Mouse (Mus musculus) midbrain, embryonic 16.5 days (tissue): ENCODE measurements around the gene Phc2. TPM values are rescaled to one million over a fixed set of nuclear protein-coding genes. Genes with fewer than 3 reads are reported as not detected.

Experiments
- ATAC-seq: fragments of 200-750 bp; cut with Nextera tagmentation; 2 replicates; pipeline ENCODE4 v1.8.0; 2017; ENCODE audit warnings: moderate TSS enrichment
- H3K27ac ChIP-seq: fragments of 300-500 bp; sonication (generic); 2 replicates; pipeline ENCODE4 v1.5.1; 2014; ENCODE audit warnings: mild to moderate bottlenecking, low read length, mixed read lengths
- H3K27me3 ChIP-seq: fragments of 300-500 bp; sonication (generic); 2 replicates; pipeline ENCODE4 v1.6.1; 2014; ENCODE audit warnings: low read depth, low read length, mixed read lengths; ENCODE audit not compliant: control insufficient read depth, insufficient read depth
- H3K36me3 ChIP-seq: fragments of 300-500 bp; sonication (generic); 2 replicates; pipeline ENCODE4 v1.6.1; 2014; ENCODE audit warnings: mild to moderate bottlenecking, low read length, moderate library complexity, mixed read lengths; ENCODE audit not compliant: control insufficient read depth, insufficient read depth
- H3K4me1 ChIP-seq: fragments of 300-500 bp; sonication (generic); 2 replicates; pipeline ENCODE4 v1.6.1; 2014; ENCODE audit warnings: mild to moderate bottlenecking, low read length, mixed read lengths; ENCODE audit not compliant: control insufficient read depth, insufficient read depth
- H3K4me2 ChIP-seq: fragments of 300-500 bp; sonication (generic); 2 replicates; pipeline ENCODE4 v1.6.1; 2014; ENCODE audit warnings: mild to moderate bottlenecking, low read length, mixed read lengths
- H3K4me3 ChIP-seq: fragments of 300-500 bp; sonication (generic); 2 replicates; pipeline ENCODE4 v1.5.1; 2014; ENCODE audit warnings: low read depth, mild to moderate bottlenecking, low read length, moderate library complexity, mixed read lengths
- H3K9ac ChIP-seq: fragments of 300-500 bp; sonication (generic); 2 replicates; pipeline ENCODE4 v1.6.1; 2014; ENCODE audit warnings: low read depth, low read length, mixed read lengths
- H3K9me3 ChIP-seq: fragments of 300-500 bp; sonication (generic); replicated peaks from 2 replicates; pipeline ENCODE4 v1.6.1; 2014; ENCODE audit warnings: mild to moderate bottlenecking, low read length, mixed read lengths; ENCODE audit not compliant: control insufficient read depth, poor library complexity, severe bottlenecking
- WGBS: fragments of 180-500 bp; shearing (Covaris S2); extraction: QIAGEN DNeasy Blood & Tissue Kit; methylation state at CpG from one replicate; pipeline ENCODE4 v1.1.7; 2014; 5-methylcytosine and 5-hydroxymethylcytosine counted together
- polyA plus RNA-seq: library from polyadenylated mRNA; unstranded; fragments of >200 nt; fragmentation: Nextera tagmentation; extraction: Ambion mirVana; gene quantifications from 2 replicates; pipeline ENCODE4 v1.2.1, GENCODE M21; 2015

Gene Phc2
- polyA plus RNA-seq, 1 experiment from 2014 or later: 19.5 TPM

DNA sequence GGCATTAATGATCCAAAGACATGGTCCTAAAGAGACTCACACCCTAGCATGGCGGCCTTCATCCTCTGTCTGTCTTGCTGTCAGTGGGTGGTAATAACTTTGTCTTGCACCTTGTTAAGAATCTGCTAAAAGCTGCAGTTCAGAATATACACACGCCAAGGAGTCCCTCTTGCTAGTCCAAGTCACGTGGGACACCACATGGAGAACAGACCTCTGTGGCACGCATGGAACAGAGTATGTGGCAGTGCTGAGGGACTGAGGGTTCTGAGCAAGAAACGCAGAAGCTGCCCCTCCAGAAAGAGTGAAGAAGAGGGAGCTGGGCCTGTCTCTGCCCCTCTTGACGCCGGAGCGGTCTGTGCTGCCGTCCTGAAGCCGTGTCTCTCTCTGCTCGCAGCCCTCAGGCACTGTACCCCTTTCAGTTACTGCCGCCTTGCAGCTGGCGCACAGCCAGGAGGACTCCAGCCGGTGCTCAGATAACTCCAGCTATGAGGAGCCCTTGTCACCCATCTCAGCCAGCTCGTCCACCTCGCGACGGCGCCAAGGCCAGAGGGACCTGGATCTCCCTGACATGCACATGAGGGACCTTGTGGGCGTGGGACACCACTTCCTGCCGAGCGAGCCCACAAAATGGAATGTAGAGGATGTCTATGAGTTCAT, 93.2 kb downstream of the Phc2 start:
- Histone ChIP-seq H3K36me3 (peaks cover 65% of the 10 kb centered on the region), H3K4me2 (no peak overlapping the region), H3K4me3 (no peak overlapping the region), H3K9me3 (no peaks in the 10 kb centered on the region), H3K9ac (no peak overlapping the region), H3K4me1 (no peaks in the 10 kb centered on the region), H3K27me3 (no peaks in the 10 kb centered on the region), H3K27ac (no peak overlapping the region)
- no peak for ATAC-seq
- 83% methylated on average over 22 of the region's 22 CpGs for WGBS

DNA sequence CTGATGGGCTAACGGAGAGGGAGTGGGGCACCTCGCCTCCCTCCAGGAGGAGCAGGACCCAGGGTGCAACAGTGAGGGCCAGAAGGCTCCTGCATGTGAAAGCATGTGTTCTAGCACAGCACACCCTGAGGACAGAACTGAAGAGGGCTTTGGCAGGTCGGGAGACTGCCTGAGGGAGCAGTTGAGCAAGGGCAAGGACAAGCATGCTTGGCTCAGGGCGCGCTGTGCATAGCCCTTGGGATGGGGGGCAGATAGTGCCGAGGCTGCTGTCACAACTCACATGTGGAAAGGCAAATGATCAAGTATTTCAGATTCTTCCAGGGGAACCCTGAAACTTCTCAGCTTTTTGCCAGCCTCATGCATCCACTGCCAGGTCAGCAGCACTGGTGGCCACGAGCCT, 93.8 kb downstream of the Phc2 start:
- no peak overlapping the region for H3K27ac ChIP-seq
- WGBS: 91% methylated on average over 7 of the region's 7 CpGs

DNA sequence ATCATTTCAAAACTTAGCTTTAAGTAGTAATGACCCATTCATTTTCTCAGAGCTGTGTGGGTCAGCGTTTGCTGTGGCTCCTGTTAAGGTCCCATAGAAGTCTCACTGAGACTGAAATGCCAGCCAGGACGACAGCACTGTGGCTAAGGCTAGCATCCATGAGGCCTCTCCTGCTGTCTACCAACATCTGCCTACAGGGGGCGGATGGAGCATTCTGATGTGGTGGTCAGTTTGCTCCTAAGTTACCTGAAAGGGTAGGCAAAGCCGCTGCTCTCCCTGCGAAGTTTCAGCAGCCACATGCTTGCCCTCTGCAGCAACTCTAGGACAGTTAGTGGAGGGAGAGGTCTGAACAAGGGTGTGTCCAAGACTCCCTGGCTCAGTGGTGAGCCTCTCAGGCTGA, 96.5 kb downstream of the Phc2 start:
- ATAC-seq: no peak
- 65% methylated on average over 5 of the region's 5 CpGs for WGBS

More for the DNA sequence above, 93.8 kb downstream of the Phc2 start:
- no peak for ATAC-seq
- no peaks in the 10 kb centered on the region for H3K27me3 ChIP-seq
- no peak overlapping the region for H3K4me2 ChIP-seq
- no peaks in the 10 kb centered on the region for H3K4me1 ChIP-seq
- H3K9ac ChIP-seq: no peak overlapping the region
- no peaks in the 10 kb centered on the region for H3K9me3 ChIP-seq
- no peak overlapping the region for H3K4me3 ChIP-seq
- peaks cover 69% of the 10 kb centered on the region for H3K36me3 ChIP-seq

DNA sequence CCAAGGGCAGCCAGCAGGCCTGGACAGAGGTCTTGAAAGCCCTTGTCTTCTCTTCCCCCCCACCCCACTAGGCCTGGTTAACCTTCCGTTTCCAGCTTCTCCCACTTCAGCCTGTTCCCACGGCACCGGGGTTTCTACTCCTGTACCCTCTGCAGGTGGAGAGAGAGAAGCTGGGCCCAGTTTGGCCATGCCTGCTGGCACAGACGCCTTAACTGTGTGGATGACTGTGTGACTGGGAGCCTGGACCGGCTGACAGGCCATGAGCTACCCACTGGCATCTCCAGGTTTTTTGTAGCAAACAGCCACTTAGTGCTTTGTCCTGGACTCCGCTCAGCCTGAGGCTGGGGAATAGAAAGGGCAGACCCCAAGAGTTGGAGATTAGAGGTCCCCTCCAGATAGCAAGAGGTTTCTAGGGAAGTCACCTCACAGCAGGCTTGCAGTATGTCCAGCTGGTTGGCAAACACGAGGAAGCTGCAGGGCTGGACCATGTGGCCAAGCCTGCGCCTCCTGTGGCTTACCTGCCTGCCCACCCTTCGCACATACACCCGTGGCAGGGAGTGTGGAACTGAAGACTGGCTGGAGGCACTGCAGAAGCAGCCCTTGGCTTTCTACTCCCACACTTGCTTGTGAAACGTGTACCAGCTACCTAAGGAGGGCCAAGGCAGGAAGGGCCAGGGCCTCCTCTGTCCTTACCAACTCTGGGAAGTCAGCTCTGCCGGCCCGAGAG, 97.7 kb downstream of the Phc2 start:
- H3K4me3 ChIP-seq: no peak overlapping the region
- H3K27ac ChIP-seq: no peak overlapping the region
- H3K4me1 ChIP-seq: no peaks in the 10 kb centered on the region; the same call in 1 of the 2 replicates
- WGBS: 87% methylated on average over 13 of the region's 13 CpGs
- no peak overlapping the region for H3K4me2 ChIP-seq
- ATAC-seq: no peak
- no peaks in the 10 kb centered on the region for H3K27me3 ChIP-seq
- peaks cover 46% of the 10 kb centered on the region for H3K36me3 ChIP-seq
- H3K9me3 ChIP-seq: no peaks in the 10 kb centered on the region
- no peak overlapping the region for H3K9ac ChIP-seq

More for the DNA sequence above, 96.5 kb downstream of the Phc2 start:
- no peak overlapping the region for H3K27ac ChIP-seq
- no peak overlapping the region for H3K9ac ChIP-seq
- no peak overlapping the region for H3K4me3 ChIP-seq
- H3K4me1 ChIP-seq: no peaks in the 10 kb centered on the region; the same call in 1 of the 2 replicates
- no peak overlapping the region for H3K4me2 ChIP-seq
- H3K36me3 ChIP-seq: peaks cover 56% of the 10 kb centered on the region
- H3K27me3 ChIP-seq: no peaks in the 10 kb centered on the region
- no peaks in the 10 kb centered on the region for H3K9me3 ChIP-seq

DNA sequence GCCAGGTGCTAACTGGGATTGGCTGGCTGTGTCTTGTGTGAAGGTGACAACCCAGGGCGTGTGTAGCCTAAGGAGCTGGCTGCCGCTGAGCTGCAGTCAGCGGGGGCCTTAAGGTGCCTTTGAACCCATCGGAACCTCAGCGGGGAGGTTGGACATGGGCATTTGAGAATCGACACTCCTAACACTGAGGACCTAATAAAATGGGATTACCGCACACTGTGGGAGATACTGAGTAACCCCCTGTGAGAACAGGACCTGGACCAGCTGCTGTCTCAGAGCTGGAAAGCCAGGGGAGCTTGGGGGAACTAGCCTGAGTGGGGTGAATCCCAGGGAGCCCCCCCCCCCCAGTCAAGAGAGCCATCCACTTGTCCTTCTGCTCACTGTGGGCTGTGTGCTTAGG, 99.1 kb downstream of the Phc2 start:
- peaks cover 33% of the 10 kb centered on the region for H3K36me3 ChIP-seq
- 78% methylated on average over 7 of the region's 7 CpGs for WGBS
- no peak overlapping the region for H3K27ac ChIP-seq

DNA sequence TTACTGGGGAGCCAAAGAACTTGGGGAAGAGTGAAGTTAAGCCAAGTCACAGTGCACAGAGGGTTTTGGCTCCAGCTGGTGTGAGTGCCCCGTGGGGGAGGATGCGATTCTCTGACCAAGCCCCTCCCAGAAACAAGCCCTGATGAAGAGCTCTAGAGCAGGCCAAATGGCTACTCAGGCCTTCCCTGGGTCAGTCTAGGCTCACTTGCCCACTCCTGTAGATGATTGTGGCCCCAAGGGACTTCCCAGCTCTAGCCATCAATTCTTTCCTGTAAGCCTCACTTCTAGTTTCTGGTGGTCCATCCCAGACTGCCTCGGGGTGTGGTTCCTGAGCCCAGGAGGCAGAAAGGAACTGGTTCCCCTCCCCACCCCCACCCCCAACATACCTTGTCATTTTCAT, 100.6 kb downstream of the Phc2 start, which contains the start of gene A3galt2:
A3galt2 (plus strand) TSS at position 301 of the 400 bp plus-strand sequence.
- H3K36me3 ChIP-seq: peaks cover 28% of the 10 kb centered on the region
- no peaks in the 10 kb centered on the region for H3K9me3 ChIP-seq
- no peak within 1 kb of the TSS for H3K9ac ChIP-seq
- no peak for ATAC-seq
- H3K27ac ChIP-seq: peak within 1 kb of the TSS; percentile 22; the same call in 1 of the 2 replicates
- WGBS: 82% methylated on average over 3 of the region's 3 CpGs
- H3K4me3 ChIP-seq: no peak within 1 kb of the TSS
- H3K4me1 ChIP-seq: no peaks in the 10 kb centered on the region; the same call in 1 of the 2 replicates
- H3K4me2 ChIP-seq: no peak within 1 kb of the TSS
- H3K27me3 ChIP-seq: no peaks in the 10 kb centered on the region

More for the DNA sequence above, 99.1 kb downstream of the Phc2 start:
- no peak for ATAC-seq
- Histone ChIP-seq H3K4me2 (no peak overlapping the region), H3K4me3 (no peak overlapping the region), H3K4me1 (no peaks in the 10 kb centered on the region; the same call in 1 of the 2 replicates), H3K27me3 (no peaks in the 10 kb centered on the region), H3K9ac (no peak overlapping the region), H3K9me3 (no peaks in the 10 kb centered on the region)

DNA sequence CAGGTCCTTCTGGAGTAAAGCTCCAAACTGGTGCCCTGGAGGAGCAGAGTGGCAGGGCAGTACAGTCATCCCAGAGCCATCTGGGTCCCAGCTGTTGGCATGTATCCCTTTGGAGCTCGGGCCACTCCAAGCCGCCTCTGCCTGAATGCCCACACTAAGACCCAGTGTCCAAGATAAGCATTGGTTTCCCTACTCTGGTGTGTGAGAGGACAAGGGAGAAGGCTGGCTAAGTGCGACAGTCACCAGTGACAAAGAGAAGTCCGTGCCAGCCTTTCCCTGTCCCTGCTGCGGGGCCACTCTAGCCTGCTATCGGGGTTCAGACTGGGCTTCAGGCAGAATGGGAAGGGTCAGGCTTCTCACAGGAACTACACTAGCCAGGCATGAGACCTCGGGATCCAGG, 101.4 kb downstream of the Phc2 start:
- no peak overlapping the region for H3K4me3 ChIP-seq
- H3K27ac ChIP-seq: peak overlapping the region; percentile 22; the same call in 1 of the 2 replicates
- no peaks in the 10 kb centered on the region for H3K27me3 ChIP-seq
- H3K9me3 ChIP-seq: no peaks in the 10 kb centered on the region
- no peaks in the 10 kb centered on the region; the same call in 1 of the 2 replicates for H3K4me1 ChIP-seq
- 76% methylated on average over 7 of the region's 7 CpGs for WGBS
- H3K36me3 ChIP-seq: peaks cover 25% of the 10 kb centered on the region
- H3K4me2 ChIP-seq: no peak overlapping the region
- no peak for ATAC-seq
- no peak overlapping the region for H3K9ac ChIP-seq

DNA sequence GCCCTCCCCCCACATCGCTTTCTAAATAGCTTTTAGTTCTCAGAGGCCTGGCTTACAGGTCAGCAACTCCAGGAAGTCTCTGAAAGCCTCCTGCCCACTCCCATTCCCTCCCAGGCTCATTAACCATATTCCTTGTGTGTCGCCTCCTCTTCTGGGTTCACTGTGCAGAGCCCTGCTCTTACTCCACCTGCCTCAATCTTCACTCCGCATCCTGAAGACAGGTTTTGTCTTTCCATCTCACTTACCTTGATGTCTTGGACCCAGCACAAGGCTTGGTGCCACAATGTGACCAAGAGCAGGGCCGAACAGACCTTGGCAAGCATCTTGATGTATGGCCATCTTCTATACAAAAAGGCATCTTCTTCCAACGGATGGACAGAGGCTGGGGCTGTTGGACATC, 104.7 kb downstream of the Phc2 start:
- WGBS: 91% methylated on average over 5 of the region's 5 CpGs
- H3K9me3 ChIP-seq: no peaks in the 10 kb centered on the region; the same call in 1 of the 2 replicates

DNA sequence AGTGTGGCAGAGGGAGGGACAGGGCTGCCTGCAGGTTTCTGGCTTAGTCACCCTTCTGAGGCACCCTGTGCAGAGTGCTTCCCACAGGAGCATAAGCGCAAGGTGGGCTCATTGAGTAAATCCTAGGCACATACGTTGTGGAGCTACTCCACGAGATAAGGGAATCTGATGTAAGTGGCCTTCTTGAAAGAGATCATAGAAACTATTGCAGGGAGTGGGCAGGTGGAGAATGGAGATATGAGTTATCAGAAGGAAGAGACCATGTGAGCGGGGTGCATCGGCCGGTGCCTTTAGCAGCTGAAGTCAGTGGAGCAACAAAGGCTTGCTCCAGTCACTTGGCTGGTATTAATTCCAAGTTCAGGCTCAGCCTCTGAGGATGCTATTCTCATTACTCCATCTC, 105.5 kb downstream of the Phc2 start:
- 88% methylated on average over 6 of the region's 6 CpGs for WGBS

More for the DNA sequence above, 104.7 kb downstream of the Phc2 start:
- ATAC-seq: no peak
- H3K9ac ChIP-seq: no peak overlapping the region
- no peak overlapping the region for H3K4me3 ChIP-seq
- no peak overlapping the region for H3K27ac ChIP-seq
- H3K36me3 ChIP-seq: no peaks in the 10 kb centered on the region
- no peaks in the 10 kb centered on the region; the same call in 1 of the 2 replicates for H3K4me1 ChIP-seq
- H3K27me3 ChIP-seq: no peaks in the 10 kb centered on the region
- H3K4me2 ChIP-seq: no peak overlapping the region

More for the DNA sequence above, 105.5 kb downstream of the Phc2 start:
- Histone ChIP-seq H3K9ac (no peak overlapping the region), H3K4me2 (no peak overlapping the region), H3K4me1 (no peaks in the 10 kb centered on the region; the same call in 1 of the 2 replicates), H3K4me3 (no peak overlapping the region), H3K36me3 (no peaks in the 10 kb centered on the region), H3K27me3 (no peaks in the 10 kb centered on the region), H3K9me3 (no peaks in the 10 kb centered on the region; the same call in 1 of the 2 replicates), H3K27ac (no peak overlapping the region)
- no peak for ATAC-seq
